Mouse (Mus musculus) gastrocnemius, postnatal 25 days (tissue): ENCODE results near the gene Fbxw4. TPM values are rescaled to one million over a fixed set of nuclear protein-coding genes. Genes with fewer than 3 reads are reported as not detected.
A peak's percentile ranks its signal among the peaks of the same experiment; 100 is the strongest.
"Not testable (repeated sequence)": the region's sequence is repeated elsewhere in the genome, so short reads cannot be mapped to it uniquely, and the experiment has no call there.

Experiments used
- DNase-seq: peaks from one replicate; pipeline ENCODE4 v3.0.0; 2022
- total RNA-seq, 2 experiments: library from RNA; stranded (reverse); gene quantifications; 1 replicate in 1 of 2; 2 replicates in 1 of 2; pipeline ENCODE4 v1.2.3; 2021

The Fbxw4 gene
- total RNA-seq, 2 experiments from 2014 or later, result 20.4 to 23.7 TPM

DNA sequence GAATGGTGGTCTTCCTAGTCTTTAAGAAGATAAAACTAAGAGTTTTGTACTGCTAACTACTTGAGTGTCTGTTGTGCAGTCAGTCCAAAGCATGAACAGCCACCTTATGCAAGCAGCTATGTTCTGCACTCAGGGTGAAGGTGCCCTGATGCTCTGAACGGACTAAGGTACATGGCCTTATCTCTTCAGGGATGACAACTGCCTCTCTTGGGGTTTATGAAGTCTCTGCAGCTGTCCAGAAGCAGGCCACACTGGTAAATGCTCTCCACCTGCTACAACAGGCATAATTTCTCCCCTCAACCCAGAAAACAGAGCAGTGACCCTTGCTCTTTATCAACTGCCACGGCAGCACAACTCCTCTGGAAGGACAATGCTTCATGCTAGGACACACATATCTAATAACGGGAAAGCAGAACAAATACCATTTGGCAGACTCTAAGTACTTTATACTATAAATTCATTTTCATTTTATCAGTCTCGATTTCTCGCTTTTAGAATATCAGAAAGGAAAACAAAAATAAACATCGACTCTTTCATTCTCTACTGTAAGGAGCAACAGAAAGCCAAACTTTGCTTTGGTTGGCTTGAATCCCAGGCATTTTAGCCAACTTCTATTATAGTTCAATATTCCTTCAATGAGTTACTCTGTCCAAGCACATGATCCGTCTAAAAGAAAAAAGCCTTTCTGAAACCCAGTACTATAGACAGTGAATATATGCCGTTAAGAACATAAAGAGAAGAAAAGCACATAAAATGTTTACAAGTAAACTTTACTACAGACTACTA is 3.1 kb downstream of the Fbxw4 start:
- no peak for DNase-seq

DNA sequence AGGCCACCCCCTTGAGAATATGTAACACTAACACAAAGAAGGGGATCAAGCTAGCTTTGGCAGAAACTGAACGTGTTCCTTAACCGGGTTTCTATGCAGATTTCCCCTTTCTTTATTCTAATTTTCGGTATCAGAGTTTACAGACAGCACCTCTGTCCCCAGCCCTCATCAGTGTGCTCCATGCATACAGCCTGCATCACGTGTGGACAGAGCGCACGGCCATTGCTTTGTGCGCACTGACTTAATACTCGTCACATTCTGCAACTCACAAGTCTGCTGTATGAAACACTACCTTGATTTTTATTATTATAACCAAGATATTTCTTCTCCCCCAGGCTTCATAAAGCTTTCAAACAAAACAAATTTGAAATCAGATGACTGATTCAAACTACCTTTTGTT is 4.2 kb downstream of the Fbxw4 start:
- DNase-seq, result no peak

DNA sequence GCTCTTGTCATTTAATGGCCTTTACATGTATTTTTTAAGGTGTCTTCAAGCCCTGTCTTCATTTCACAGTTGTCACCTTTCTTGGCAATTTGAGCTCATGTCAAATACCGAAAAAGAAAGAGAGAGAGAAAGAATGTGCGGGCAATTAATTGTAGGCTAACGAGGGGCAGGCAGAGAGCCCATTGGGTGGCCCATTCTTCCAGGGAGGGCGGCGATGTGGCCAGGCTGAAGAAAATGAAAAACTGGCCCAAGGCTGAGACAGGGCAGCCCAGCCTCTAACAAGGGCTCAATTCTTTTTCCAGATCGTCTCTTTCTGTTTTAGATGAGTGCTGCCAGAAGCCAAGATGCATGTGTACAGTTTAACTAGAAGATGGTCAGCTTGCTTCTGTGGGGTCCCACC is 6.1 kb downstream of the Fbxw4 start:
- DNase-seq, result no peak

DNA sequence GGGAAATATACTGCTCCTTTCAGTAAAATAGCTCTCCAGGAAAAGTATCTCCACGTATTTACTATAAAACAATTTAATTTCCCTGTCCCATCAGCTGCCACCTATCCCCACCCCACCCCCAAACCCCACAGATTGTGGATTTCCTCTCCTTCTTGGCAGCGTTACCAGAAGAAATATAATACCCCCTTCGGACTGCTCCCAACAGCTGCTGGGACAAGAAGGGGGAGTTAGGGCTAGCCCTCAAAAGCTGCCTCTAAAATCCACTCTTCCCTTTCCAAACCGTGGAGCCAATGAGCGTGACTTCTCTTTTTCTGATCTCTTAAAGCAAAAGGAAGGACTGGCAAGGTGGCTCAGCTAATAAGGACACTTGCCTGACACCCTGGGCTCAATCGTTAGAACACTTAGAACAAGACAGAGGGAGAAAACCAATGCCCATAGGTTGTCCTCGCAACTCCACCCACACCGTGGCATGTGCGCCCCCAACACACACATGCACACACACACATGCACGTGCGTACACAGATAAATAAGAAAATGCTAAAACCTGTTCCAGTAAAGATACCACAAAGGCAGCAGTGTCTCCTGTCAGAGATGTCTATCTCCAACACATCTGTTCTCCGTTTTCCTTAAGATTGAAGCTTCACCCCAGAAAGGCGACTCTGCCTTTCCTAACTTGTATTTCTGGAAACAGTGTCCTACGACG is 7.7 kb downstream of the Fbxw4 start:
- peak; percentile 65 for DNase-seq

DNA sequence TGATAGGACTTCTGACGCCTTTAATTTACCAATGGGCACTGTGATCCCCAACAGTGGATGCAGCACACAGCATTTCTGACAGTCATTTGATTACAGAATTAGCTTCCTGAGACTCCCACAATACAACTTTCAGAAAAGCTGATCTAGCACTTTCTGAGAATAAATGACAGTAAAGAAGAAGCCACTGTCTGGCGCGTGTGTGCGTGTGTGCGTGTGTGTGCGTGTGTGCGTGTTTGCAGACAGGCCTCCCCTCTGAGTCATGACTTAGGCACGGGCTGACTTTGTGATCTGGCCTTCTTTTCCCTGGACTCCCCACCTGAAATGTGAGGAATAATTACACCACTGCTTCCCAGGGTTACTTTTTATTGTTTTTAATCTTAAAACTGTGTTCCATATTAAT is 8.6 kb downstream of the Fbxw4 start:
- no peak for DNase-seq

DNA sequence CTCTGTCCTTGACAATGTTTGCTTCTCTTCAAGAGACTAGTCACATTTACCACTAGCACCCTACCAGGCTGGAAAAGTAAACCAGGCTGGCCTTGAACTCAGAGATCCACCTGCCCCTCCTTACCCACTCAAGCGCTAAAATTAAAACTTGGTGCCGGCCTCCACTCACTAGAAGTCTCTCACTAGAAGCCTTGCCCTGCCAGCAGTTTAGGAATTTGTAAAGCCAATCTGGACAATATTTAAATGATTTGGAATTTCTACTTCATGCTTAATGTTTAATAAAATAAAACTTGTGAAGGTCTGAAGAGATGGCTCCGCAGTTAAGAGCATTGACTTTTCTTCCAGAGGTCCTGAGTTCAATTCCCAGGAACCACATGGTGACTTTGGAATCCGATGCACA is 10.3 kb downstream of the Fbxw4 start:
- DNase-seq, result no peak

DNA sequence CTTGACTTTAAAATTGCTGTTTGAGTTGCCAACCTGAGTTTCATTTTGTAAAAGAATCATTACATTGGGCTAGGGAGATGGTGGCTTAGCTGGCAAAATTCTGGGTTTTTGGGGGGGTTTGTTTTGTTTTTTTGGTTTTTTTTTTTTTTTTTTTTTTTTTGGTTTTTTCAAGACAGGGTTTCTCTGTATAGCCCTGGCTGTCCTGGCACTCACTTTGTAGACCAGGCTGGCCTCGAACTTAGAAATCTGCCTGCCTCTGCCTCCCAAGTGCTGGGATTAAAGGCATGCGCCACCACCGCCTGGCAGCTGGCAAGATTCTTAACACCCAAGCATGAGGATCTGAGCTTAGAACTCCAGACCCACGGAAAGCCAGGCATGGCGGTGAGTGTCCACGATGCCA is 11.6 kb downstream of the Fbxw4 start:
- not testable (repeated sequence) for DNase-seq

DNA sequence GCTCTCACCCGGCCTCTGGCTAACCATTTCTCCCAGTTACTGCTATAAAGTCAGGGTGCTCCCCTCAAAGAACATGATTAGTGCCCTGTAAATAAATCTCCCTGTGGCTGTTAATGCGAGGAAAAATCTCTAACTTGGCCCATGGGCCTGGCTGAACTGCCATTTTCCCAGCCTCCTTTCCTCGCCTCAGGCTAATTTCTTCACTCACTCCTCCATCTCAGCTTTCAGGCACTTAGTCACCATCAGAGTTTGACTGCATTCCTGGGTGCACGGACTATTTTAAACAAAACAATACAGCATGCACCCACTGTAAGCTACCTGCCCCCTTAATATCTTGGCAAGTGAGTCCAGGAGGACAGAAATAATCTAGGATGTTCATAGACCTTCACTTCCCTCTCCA is 13.2 kb downstream of the Fbxw4 start:
- DNase-seq, result no peak

DNA sequence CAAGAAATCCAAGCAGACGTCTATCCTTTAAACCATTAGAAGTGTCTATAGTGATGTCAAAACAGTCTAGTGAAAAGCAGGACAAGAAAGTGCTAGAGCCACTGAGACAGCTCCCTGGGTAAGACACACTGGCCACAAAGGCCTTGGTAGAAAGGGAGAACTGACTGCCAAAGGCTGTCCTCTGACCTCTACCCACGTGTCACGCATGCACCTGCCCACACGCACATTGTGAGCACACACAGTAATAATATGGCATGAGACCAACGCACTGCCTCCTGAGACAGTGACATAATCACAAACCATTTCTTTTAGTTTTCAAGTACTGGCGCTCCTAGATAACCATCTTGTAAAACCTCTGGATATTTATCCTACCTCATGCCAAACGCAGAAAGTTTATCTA is 19.4 kb downstream of the Fbxw4 start:
- no peak for DNase-seq

DNA sequence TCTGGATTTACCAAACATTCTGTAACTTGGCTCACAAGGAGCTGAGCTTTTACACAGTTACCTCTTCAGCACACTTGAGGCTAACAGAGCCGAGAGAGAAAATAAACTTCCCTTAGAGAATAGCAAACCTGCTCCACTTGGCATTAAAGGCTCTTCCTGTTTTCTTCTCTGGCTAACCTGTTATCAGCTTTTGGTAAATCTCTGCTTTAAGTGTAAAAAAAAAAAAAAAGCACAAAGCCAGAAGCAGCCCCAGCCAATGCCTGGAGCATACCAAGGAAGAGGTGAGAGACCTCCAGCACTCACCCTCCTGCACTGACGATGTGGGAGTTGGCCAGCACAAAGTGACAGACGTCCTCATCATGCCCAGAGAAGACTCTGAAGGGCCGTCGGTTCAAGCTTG is 24.2 kb downstream of the Fbxw4 start:
- no peak for DNase-seq

DNA sequence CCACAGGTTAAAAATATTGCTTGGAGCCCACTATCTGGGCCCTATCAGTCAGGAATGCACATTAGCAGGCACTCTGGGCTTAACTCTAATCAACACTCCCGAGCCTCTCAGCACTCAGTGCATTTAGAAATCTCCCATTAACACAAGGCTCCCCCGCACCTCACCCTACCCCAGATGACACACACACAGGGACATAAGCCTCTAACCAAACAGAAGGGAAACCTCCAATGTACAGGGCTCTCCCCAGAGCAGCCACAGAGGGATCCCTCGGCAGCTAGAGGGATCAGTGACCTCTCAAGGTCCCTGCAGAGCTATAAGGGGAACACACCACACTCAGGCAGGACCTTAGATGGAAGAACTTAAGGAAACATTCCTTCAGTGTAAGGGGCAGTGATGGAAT is 28.5 kb downstream of the Fbxw4 start:
- no peak for DNase-seq

DNA sequence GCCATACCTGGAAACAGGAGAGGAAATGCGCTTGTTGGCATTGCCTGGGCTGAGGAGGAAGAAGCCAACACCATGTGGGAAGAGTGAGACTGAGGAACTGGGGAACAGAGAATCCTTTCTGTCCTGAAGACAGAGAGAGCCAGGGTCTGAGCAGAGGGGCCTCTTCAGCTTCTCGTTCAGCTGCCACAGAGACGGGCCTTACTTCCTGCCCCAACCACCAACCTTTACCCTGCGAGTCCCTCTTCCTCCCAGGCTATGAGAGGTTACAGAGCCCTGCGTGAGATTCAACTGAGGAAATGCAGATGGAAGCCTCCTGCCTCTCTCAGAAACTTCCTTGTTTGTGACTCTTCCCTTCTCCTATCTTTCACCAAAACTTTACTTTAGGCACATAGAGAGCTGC is 29.2 kb downstream of the Fbxw4 start:
- no peak for DNase-seq

DNA sequence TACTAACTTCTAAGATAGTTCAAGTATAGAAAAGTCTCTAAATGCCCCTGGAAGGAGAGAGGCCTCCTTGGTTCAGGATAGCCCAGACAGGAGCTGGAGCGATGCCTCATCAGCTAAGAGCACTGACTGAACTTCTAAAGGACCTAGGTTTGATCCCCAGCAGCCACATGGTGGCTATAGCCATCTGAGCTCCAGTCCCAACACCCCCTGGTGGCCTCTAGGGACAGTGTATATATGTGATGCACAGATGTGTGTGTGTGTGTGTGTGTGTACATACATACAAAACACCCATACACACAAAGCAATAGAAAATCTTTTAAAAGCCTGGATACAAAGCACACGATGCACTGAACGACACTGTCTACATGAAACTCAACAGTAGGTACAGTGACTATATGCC is 30.9 kb downstream of the Fbxw4 start:
- DNase-seq, result no peak

DNA sequence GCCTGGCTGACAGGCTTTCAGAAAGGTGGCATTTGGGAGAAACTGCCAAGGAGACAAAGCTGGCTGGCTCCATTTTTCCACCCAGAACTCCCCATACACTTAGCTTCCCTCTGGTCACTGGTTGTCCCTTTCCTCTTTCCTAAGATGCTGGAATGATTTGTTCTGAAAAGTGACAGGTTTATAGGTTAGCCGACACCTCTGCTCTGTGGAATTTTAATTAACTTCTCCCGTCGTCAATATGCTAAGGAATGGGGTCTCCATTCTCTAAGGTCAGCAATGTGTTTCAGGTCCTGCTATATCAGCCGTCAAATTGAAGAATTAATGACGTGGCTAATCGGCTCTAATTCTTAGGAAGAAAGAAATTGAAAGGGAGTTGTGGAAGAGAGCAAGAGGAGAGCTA is 31.5 kb downstream of the Fbxw4 start:
- DNase-seq, result no peak

DNA sequence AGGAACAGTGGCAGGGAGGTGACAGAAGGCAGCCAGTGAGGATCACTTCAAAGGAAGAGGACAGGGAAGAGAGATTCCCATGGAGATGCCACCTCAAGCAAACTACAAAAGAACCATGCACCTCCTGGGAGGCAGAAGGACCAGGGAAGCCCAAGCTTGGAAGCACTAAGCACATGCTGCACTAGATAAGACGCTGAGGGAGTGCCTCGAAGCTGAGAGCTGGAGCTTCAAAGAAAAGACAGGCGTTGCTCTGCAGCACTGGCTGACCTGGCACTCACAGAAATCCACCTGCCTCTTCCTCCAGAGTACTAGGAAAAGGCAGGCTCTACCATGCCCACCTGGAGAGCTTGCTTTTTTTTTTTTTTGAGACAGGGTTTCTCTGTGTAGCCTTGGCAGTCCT is 33.1 kb downstream of the Fbxw4 start:
- DNase-seq, result no peak

DNA sequence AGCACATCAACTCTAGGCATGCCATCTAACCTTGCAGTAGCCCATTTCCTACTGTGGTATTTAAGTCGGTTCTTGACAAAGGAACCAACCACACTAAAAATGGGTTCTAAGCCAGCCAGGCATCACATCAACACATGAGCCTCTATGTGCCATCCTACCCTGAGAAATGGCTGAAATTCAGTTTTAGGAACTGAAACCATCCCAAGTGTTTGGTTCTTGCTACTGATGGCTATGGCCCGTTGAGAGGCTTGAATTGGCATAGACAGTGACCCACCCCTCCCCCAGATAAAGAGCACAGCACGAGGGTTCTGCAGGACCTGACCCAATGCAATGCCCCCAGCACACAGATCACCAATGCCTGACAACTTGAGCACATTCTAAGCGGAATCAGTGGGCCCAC is 36.4 kb downstream of the Fbxw4 start:
- no peak for DNase-seq

DNA sequence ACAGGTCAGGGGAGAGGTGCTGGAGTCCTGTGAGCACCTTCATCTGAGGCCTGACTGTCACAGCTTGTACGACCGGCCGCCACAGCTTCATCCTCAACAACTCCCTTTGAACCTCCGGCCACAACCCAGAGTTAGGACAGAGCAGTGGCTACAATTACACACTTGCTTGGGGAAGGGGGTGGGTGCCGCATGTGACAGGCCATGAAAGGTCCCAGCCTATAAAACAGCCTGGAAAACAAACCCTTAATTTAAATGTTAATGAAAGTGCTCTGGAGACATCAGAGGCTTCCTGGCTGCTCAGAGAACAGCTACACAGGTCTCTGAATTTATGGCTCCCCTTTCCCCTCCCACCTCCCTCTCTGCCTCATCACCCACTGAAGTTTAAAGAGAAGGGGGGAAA is 38.0 kb downstream of the Fbxw4 start:
- no peak for DNase-seq

DNA sequence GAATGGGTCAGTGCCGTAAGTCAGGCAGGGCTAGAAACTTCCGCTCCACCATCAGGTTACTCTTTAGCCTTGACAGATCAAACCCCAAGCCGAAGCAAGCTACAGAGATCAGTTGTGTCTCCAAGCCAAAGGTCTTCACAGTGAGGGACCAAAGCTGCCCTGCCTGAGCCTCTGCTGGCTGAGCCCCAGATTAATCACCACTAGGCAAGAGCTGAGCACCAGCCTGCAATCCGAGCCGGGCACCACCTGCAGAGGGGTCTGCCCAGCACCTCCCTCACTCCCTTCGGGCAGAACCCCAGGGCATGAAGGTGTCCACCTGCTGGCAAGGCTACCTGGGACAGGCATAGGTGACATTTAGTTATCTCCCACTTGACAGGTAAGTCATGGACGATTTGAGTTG is 39.1 kb downstream of the Fbxw4 start:
- DNase-seq, result no peak

DNA sequence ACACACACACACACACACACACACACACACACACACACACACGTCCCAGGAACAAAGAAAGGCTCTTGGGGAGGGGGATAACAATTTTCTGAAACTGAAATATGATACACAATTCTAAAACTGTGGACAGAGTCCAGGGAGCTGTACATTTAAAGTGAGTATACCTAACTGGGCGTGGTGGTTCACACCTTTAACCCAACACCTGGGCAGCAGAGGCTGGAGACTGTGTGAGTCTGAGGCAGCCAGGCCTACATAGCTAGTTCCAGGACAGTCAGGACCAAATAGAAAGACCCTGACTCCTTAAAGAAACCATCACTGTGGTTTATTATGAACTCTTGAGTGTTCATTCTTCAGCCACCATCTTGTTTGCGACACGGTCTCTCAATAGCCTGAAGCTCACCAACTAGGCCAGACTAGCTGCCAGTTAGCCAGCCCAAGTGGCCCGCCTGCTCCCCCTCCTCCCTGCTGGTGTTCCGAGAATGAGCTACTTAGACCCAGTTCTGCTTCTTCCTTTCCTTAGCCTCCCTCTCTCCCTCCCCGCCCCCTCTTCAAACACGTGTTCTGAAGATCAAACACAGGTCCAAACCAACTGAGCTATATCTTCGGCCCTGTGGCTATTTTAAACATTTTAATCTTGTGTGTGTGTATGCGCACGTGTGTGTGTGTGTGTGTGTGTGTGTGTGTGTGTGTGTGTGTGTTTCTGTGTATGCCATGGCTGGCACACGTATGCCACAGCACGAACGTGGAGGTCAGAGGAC is 40.2 kb downstream of the Fbxw4 start:
- DNase-seq, result no peak

DNA sequence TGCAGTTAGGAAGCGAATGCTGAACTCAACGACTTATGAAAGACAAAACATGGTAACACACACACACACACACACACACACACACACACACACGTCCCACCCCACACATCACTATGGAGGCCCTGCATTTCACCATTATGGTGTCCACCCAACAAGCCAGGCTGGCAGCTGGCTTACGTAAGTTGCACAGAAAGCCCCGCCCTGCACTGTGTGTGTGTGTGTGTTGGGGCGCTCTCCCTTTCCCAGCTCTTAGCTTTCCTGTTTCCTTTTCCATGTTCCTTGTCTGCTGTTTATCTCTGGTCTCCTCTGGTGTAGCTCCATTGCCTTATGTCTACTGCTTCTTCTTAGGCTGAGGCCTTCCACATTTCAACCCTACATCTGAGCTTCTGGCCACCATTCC is 41.9 kb downstream of the Fbxw4 start:
- DNase-seq, result no peak

DNA sequence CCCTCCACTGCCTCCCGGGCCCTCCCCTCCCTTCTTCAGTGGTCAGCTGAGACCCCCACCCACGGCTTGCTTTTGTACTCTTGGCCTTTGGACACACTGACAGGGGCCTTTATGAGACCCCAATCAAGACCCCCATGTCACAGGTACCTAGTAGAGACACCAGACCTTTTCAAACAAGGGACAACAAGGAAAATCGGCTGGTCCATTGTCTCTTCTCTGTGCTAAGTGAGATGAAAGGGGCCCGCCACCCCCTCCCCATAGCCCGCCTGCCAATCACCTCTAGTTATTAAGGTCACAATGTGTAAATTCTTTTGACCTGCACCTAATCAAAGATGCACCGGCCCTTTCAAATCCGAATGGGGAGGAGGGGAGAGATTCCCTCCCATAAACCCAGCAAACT is 43.4 kb downstream of the Fbxw4 start:
- no peak for DNase-seq

DNA sequence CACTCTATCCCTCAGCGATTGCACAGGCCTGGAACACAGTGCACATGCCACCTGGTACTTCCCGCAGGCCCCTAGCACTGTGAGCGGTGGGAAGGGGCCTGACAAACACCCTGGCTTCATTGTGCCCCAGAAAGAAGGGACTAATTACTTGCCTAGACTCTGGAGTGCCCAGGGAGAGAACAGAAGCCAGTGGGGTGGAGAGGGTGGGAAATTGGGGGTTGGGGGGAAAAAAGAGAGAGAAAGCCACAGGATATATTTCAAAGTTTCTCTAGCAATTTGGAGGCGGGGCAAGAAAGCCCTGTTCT is 43.9 kb downstream of the Fbxw4 start:
- DNase-seq, result no peak

DNA sequence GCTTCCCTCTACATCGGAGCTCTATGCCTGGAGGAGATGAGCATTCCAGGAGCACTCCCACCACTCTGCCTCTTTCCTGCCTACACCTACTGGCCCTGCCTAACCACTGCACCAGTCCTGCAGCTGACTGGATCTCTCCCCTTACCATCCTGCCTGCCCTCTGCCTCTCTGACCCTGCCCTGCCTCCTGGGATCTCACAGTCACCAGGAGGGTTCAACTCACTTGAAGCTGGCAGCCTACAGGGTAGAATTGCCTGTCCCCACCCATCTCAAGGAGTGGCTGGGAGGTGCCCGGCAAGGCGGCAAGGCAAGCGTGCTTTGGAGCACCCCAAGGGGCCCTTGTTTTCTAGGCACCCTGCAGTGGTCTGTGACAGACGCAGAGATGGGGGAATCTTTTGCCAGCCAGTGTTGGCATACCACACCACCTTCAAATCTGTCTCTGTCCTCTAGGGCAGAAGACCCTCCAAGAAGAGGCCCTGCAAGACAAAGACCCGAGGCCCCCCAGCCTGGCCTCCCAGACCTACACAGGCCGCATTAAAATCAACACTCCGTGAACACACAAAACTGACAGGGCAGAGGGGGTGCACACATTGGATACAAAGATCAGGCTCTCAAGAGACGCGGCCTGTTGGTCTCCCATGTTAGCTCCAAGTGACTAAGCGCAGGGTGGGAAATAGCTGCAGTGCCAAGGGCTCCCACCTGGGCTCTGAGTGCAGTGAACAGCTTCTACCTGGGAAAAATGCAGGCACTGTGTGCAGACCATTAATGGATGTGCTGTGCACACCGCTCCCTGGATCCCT is 44.5 kb downstream of the Fbxw4 start:
- no peak for DNase-seq
